Mouse (Mus musculus) lung, adult 2 months (tissue): ENCODE data around the gene Gdpd5.

Experiments
- CTCF ChIP-seq: fragments of 200-500 bp; IDR thresholded peaks from 2 replicates; pipeline ENCODE4 v1.5.1; 2011; ENCODE audit warnings: mild to moderate bottlenecking, low read length, control low read depth; ENCODE audit not compliant: insufficient read depth
- POLR2A ChIP-seq: fragments of 200-500 bp; IDR thresholded peaks from 2 replicates; pipeline ENCODE4 v1.6.1; 2011; ENCODE audit warnings: low read depth, mild to moderate bottlenecking, control low read depth, low read length, borderline replicate concordance; ENCODE audit errors: extremely low read depth

GRCm38 (mm10) chr7:99355731-99356131 is 25.5 kb upstream of the Gdpd5 start:
- TF ChIP-seq POLR2A: no peak; the same call in 1 of the 2 replicates
- TF ChIP-seq CTCF: no peak
